Mouse (Mus musculus) B cell, adult 2 months (primary cell): ENCODE measurements around the gene Lmo2.
"Not testable (repeated sequence)": the region's sequence is repeated elsewhere in the genome, so short reads cannot be mapped to it uniquely, and the experiment has no call there.

Experiments used
- DNase-seq, 2 experiments: peaks; one replicate each; pipeline ENCODE4 v3.0.0; 2022

Gene Lmo2

DNA sequence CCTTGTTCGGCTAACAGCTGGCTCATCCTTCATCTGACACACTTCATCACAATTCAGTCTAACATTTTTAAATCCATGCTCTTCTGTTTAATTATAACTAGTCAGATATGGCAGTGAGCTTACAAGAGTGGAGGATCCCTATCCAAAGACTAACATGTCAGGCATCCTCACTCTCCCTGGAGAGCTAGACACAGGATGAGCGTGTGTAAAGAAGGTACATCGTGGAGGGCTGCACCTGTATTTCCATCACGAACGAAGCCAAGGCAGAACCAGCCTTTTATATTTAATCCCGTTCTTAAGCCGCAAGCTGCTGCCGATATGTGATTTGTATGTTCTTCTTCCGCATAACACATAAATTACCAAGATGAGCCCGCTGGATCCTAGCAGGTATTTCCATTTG is 25.4 kb downstream of the Lmo2 start:
- no peak for DNase-seq

- DNase-seq, result not testable (repeated sequence)
Observed at GRCm38 (mm10) chr2:103987595-103987994, 29.8 kb downstream of the Lmo2 start.

- no peak for DNase-seq
Observed at GRCm38 (mm10) chr2:103989724-103990123, 31.9 kb downstream of the Lmo2 start.

- DNase-seq, result no peak
Observed at GRCm38 (mm10) chr2:103991303-103991702, 33.5 kb downstream of the Lmo2 start.

GRCm38 (mm10) chr2:103992162-103992561 is 34.4 kb downstream of the Lmo2 start:
- DNase-seq, result no peak

GRCm38 (mm10) chr2:103992618-103993332 is 35.0 kb downstream of the Lmo2 start:
- no peak for DNase-seq

GRCm38 (mm10) chr2:104001076-104001475 is 43.3 kb downstream of the Lmo2 start:
- DNase-seq, result peak; percentile 61 to 62

DNA sequence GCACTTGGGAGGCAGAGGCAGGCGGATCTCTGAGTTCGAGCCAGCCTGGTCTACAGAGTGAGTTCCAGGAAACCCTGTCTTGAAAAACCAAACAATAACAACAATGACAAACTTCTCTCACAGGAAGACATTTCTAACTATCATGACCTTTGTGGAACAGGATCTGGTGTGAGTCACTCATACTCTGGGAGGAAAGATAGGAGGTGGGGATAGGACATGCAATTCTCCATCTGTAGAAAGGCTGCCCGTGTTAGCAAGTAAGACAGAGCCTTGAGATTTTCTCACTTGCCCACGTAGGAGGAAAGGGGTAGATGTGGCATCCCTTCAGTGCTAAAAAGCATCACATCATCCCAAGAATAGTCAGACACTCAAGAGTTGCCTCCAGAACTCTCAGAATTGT is 44.1 kb downstream of the Lmo2 start:
- DNase-seq, result no peak

- DNase-seq, result peak; percentile 76 to 77
Observed at GRCm38 (mm10) chr2:104002711-104003413, 45.1 kb downstream of the Lmo2 start.

GRCm38 (mm10) chr2:104007793-104008519 is 50.2 kb downstream of the Lmo2 start:
- no peak for DNase-seq

GRCm38 (mm10) chr2:104008853-104009252 is 51.1 kb downstream of the Lmo2 start:
- DNase-seq, result not testable (repeated sequence)

- peak in 1 of 2 experiments; percentile 15 for DNase-seq
Observed at GRCm38 (mm10) chr2:104023096-104023495, 65.3 kb downstream of the Lmo2 start.

DNA sequence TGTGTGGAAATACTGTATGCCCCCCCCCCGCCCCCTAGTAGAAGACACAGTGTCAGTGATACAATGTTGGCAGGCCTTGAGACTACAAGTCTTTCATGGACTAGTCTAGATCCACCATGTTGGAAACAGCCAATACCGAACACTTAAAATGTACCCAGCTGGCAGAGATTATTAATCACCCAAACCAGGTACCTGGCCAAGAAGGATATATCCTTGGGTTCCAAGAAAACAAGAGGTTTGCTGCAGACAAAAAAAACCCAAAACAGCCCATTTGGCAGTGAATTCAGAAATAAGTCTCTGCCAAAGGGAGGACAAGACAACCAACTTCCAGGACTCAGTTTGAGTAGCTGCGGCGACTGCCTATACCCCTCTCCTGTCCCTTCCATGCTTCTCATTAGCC is 66.9 kb downstream of the Lmo2 start:
- no peak for DNase-seq

DNA sequence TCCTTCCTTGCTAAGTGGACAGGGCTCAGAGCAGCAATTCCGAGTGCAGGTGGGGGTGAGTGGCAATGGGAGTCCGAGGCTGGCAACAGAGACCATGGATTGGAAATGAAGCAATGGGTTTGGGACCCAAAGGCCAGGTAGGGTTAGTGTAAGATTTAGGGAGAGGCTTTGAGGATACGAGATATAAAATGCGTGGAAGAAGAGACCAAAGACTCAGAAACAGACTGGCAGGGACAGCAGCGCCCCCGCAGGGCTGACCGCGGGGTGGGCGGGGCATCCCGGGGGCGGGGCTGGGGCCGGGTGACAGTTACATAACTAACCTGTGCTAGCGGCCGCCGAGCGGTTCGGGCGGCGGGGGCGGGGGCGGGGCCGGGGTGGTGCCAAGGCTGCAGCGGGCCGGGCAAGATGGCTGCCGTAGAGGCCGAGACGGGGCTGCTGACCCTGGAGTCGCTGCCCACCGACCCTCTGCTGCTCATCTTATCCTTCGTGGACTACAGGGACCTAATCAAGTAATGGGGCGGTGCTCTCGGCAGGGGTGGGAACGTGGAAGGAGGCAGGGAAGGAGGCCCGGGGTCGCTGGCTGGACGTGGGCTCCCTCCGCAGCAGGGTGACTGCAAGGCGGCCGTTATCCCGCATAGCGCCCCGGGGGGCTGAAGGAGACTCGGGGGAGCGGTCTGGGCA is 69.8 kb downstream of the Lmo2 start, which contains the start of gene Fbxo3:
Fbxo3 (plus strand) TSS at position 264 of the 681 bp plus-strand sequence.
- peak; percentile 91 for DNase-seq

GRCm38 (mm10) chr2:104028139-104028723 is 70.4 kb downstream of the Lmo2 start, which contains the start of gene 4931422A03Rik:
4931422A03Rik (minus strand) TSS chr2:104028361.
- DNase-seq, result peak in 1 of 2 experiments; percentile 12

DNA sequence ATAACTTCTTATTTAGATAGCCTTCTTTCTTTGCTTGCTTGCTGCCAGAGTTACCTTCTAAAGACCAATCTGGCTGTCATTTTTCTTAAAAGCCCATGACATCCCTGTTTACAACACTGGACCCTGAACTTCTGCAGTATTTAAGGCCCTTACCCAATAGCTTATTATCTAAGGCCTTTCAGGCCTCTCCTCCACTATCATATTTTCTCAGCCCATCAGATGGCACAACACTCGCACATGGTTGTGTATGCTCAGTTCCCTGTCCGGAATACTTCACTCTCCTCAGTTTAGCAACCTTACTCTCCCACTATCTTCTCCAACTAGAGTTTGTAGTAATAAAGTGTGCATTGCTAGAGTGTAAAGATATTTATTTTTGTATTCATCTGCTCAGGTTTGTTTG is 71.3 kb downstream of the Lmo2 start:
- no peak for DNase-seq

DNA sequence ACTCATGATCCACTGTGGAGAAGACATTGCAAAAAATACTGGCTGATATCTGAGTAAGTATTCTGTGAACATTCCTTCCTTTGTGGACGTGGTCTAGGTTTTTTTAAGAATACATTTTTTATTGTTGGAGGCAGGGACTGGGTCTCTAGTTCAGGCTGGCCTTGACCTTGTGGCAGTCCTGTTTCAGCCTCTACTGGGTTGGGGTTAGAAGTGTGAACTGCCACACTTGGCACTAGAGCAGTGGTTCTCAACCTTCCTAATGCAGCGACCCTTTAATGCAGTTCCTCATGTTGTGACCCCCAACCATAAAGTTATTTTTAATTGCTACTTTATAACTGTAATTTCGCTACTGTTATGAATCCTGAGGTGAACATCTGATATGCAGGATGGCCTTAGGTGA is 72.6 kb downstream of the Lmo2 start:
- no peak for DNase-seq
